ENCODE assay signal across 27 mouse cellular contexts in the genomic region with DNA sequence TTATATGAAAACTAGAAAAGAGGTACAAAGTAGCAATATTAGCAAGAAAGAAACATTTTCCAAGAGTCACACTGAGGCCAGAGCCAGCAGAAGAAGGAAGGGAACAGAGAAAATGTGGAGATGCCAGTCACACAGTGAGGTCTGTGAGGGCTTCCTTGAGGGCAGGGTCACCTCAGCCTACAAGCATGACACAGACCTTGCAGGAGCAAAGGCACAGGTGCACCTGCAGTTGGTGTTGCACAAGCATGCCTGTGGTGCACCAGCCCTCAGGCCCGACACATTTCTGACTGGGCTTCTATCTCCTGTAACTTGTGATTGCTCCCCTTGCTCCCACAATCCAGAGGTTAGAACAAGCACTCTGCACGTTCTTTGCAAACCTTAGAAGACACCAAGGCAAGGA.
"Had no signal": no experiment of that assay in that cellular context is flagged by ENCODE, and none has a peak within 500 bp of the region (broad histone marks: within the 10 kb centered on the region; RNA-seq: fewer than 3 reads in every experiment).

No protein-coding gene starts in this region.

- ATAC-seq: hindbrain, embryonic 16.5 days; inflammation-experienced regulatory T-cells, adult 6 months; intestine, postnatal 0 days; liver, postnatal 0 days had no signal

- H3K4me2 ChIP-seq: heart, embryonic 11.5 days; heart, embryonic 13.5 days; heart, embryonic 15.5 days; hindbrain, embryonic 12.5 days; hindbrain, embryonic 14.5 days; limb, embryonic 12.5 days; liver, embryonic 11.5 days; liver, embryonic 13.5 days; liver, embryonic 15.5 days had no signal

- H3K27ac ChIP-seq: heart, embryonic 13.5 days; heart, embryonic 15.5 days; hindbrain, embryonic 10.5 days; hindbrain, embryonic 12.5 days; hindbrain, embryonic 14.5 days; layer of hippocampus, adult 2 months; left cerebral cortex, adult 2 months; limb, embryonic 10.5 days; limb, embryonic 12.5 days; liver, embryonic 13.5 days; liver, embryonic 15.5 days had no signal

- H3K4me1 ChIP-seq: hindbrain, embryonic 12.5 days; liver, embryonic 13.5 days; liver, embryonic 15.5 days had no signal

- H3K9me3 ChIP-seq: heart, embryonic 13.5 days; heart, embryonic 15.5 days; hindbrain, embryonic 10.5 days; hindbrain, embryonic 12.5 days; limb, embryonic 10.5 days; limb, embryonic 12.5 days; liver, embryonic 13.5 days; liver, embryonic 15.5 days had no signal

- H3K27me3 ChIP-seq: heart, embryonic 13.5 days; heart, embryonic 15.5 days; hindbrain, embryonic 12.5 days; limb, embryonic 12.5 days; liver, embryonic 13.5 days; liver, embryonic 15.5 days had no signal

- H3K4me3 ChIP-seq: heart, embryonic 13.5 days; heart, embryonic 15.5 days; hindbrain, embryonic 10.5 days; hindbrain, embryonic 12.5 days; layer of hippocampus, adult 2 months; left cerebral cortex, adult 2 months; limb, embryonic 10.5 days; limb, embryonic 12.5 days; liver, embryonic 13.5 days; liver, embryonic 15.5 days had no signal

- H3K36me3 ChIP-seq: heart, embryonic 13.5 days; heart, embryonic 15.5 days; hindbrain, embryonic 10.5 days; hindbrain, embryonic 12.5 days; limb, embryonic 10.5 days; limb, embryonic 12.5 days; liver, embryonic 13.5 days; liver, embryonic 15.5 days had no signal

- H3K9ac ChIP-seq: heart, embryonic 13.5 days; heart, embryonic 15.5 days; hindbrain, embryonic 12.5 days; hindbrain, embryonic 14.5 days; limb, embryonic 12.5 days; liver, embryonic 13.5 days; liver, embryonic 15.5 days; liver, postnatal 0 days had no signal

- DNase-seq: gastrocnemius, postnatal 14 days; gastrocnemius, postnatal 36 days; heart, adult 18-20 months; heart, postnatal 10 days; heart, postnatal 4 days; kidney, adult 18-20 months; kidney, postnatal 10 days; kidney, postnatal 25 days; kidney, postnatal 4 days; liver; liver, embryonic 13.5 days; liver, postnatal 0 days had no signal
